Mouse (Mus musculus): ENCODE data around the gene Ppm1a. TPM values are rescaled to one million over a fixed set of nuclear protein-coding genes. Genes with fewer than 3 reads are reported as not detected.

Gene Ppm1a
- polyA plus RNA-seq, 1 experiment from 2014 or later, result 44.2 TPM

Other genes with a start within 250 kb of the Ppm1a start
- 10.8 and 11.2 TPM in 2 replicates for gene Pcnx4, start 221.1 kb upstream of the Ppm1a start, polyA plus RNA-seq (2015; fragmentation: Nextera tagmentation; extraction: Ambion mirVana)
- gene Gm4756, start 107.8 kb upstream of the Ppm1a start, polyA plus RNA-seq (2015; fragmentation: Nextera tagmentation; extraction: Ambion mirVana), result not detected in 2 replicates
- 49.6 and 57.6 TPM in 2 replicates for gene Dhrs7, start 92.5 kb upstream of the Ppm1a start, polyA plus RNA-seq (2015; fragmentation: Nextera tagmentation; extraction: Ambion mirVana)
- gene Six6, start 182.4 kb downstream of the Ppm1a start, polyA plus RNA-seq (2015; fragmentation: Nextera tagmentation; extraction: Ambion mirVana), result not detected in 2 replicates
- gene 4930447C04Rik, start 183.3 kb downstream of the Ppm1a start, polyA plus RNA-seq (2015; fragmentation: Nextera tagmentation; extraction: Ambion mirVana), result 0.38 and 1.3 TPM in 2 replicates